Mouse (Mus musculus): ENCODE data around the gene Ndufs3.

Ndufs3 gene

DNA sequence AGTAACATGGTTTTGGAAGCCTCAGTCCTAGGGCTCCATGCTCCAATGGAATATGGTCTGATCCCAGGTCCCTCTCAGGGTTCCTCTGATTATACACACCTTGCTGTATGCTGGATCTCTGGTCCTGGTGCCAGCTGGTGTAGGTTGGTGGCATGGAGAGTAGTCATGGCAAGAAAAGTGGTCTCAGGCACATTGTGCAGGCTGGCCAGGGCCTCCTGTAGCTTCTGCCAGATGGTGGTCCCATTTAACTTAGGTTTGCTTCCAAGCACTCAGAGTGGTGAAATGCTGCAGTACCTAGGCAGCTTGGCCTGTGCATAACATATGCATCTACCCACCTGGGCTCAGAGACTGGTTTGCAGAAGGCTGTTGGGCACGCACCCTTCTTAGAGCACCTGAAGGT is 54.2 kb downstream of the Ndufs3 start:
- DNase-seq (ENCODE audit: low spot score in 2 of 2), result no peak

DNA sequence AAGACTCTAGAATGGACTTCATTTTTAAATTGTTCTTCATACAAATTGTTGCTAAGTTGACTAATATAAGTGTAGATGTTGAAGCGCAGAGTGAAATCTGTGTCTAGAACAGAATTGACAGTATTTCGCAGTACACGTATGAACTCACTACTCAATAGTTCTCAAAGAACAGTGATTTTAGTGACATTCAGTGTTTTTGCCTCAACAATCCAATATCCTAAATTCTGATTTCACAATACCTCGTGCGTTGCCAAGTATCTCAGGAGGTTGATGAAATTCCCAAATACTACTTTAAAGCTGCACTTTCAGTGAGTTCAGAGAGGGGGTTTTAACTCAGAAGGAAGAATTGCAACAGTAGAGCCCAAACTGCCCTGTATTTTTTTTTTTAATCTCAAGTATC is 56.3 kb downstream of the Ndufs3 start:
- DNase-seq (ENCODE audit: low spot score in 2 of 2), result no peak

DNA sequence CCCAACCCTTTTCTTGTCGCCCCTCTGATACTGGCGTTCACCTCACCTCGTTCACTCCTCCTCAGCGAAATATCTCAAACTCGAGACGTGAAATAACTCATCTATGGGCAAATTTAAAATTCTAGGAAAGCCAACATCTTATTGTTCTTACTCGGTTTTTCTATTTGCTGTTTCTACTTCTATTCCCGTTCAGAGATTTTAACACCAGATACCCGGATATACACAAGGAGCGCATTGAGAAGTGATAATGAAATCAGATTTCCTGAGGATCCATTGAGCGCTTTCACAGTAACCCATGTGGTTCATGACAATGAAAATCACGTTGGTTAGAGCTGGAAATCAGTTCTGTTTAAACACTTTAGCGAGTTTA is 57.0 kb downstream of the Ndufs3 start:
- DNase-seq (ENCODE audit: low spot score in 2 of 2), result no peak

DNA sequence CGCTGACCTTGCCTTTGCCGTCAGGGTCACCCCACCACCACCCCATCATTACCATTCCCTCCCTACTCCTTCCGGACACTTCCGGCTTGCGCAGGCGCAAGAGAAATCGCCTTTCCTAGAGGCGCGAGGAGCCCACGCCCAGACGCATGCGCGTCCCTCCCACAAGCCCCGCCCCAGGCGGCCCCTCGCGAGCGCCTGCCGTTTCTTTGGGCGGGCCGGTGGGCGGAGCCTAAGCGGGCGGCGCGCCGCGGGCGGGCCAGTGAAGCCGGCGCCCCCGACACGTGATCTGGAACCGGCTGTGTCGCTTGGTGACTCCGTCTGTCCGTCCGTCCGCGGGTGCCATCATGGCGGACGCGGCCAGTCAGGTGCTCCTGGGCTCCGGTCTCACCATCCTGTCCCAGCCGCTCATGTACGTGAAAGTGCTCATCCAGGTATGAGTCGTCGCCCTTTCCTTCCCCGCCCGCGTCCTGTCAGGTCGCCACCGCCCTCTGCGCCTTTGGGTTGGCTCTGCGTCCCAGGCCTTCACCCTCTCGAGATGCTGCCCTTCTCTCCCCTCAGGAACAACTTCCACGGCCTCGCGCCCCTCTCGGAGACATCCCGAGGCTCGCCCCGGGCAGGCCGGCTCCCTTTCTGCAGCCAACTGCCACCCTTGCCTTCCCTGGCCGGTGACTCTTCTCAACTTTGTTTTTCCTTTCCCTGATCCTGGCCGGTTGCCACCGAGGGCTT is 57.5 kb downstream of the Ndufs3 start, which contains the start of gene Mtch2:
TSS of gene Mtch2 (plus strand) at position 201 of the 726 bp plus-strand sequence.
- DNase-seq (ENCODE audit: low spot score in 2 of 2), result peak; percentile 98 to 99

DNA sequence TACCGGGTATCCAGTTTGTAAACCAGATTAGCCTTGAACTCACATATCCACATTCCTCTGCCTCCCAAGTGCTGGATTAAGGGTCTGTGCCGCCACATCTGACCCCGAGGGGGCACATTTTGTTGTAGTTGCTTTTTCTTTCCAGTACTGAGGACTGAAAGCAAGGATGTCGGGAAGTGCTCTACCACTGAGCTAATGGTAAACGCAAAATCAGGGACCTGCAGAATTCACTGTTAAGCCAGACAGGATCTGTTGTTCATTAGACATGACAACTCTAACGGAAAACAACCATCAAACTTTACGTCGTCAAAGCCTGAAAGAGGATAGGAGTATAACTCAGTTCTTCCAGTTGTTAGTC is 58.1 kb downstream of the Ndufs3 start:
- no peak for DNase-seq (ENCODE audit: low spot score in 2 of 2)

DNA sequence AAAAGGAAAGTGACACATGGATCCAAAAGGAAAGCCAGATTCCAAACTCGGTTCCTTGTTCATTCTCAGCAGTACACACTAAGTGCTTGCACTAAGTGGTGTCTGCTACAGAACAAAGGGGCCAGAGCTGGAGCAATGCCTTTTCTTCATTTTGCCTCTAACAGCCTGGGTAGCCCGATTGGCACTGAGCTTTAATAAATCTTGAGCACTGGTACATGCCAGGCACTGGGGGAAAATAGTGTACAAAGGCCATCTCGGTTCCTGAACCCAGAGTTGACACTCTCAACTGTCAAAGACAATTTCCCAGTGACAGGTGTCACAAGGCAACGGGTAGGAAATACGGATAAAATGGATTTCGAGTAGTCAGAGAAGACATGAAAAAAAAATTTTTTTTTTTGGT is 58.5 kb downstream of the Ndufs3 start:
- peak in 1 of 2 experiments; percentile 9 for DNase-seq (ENCODE audit: low spot score in 2 of 2)

DNA sequence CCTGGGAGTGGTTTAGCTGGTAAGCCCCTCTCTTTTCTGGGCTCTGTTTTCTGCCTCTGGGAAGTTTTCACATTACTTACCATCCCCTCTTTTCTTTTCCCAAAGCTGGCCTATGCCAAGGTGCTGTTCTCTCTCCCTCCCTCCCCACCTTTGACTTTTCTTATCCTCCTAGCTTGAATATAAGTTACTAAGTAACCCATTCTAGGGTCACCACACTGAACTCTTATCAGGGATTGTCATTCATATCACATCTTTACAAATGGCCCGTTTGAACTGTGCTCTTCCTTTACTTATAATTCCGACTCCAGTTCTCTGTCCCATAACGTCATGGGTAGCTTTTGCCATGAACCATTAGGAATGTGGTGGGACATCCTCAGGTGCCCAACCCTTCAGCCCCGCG is 59.4 kb downstream of the Ndufs3 start:
- no peak for DNase-seq (ENCODE audit: low spot score in 2 of 2)
